In the genomic region with DNA sequence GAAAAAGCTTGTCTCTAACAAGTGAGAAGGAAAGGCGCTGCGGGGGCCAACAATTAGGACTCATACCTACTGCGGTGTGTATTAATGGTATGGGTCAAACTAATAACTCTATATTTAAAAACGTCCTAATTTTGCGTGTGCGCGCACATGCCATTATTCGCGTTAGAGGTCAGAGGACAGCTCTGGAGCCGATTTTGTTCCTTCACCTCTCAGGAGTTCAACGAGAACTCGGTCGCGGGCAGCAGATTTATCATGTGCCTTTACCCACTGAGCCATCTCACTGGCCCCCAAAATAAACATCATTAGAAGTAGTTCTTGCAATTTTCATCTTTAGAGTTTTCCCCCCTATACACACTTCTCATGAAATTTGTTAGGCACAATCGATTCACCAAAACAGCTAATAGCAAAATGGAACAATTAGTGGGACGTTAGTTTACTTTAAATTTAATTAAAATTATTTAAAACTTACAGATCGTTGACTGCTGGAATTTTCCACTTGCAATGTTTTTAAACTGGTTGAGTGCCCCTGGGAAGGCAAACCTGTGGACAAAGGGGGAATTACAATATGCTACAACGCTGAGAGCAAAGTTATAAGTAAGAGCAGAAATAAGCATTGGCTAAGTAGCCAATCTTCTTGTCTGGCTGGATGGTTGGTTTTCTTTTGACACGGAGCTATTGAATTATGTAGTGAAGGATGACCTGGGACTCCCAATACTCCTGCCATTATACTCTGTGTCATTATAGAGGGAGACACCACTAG, we compare ENCODE assay signal across 8 mouse cellular contexts. TPM values are rescaled to one million over a fixed set of nuclear protein-coding genes. Genes with fewer than 3 reads are reported as not detected.
A peak's percentile ranks its signal among the peaks of the same experiment; 100 is the strongest.
DNase-seq lines count a peak whose midpoint lies in the region; ATAC-seq and TF ChIP-seq lines count a peak whose summit lies in the region.

No protein-coding gene starts in this region.

- DNase-seq in cerebellum, adult 9-10 months: peak; percentile 59
- DNase-seq in cerebellum, postnatal 36 days: no peak
- DNase-seq in ES-E14 (ENCODE audit: low read depth, low spot score): no peak
- DNase-seq in kidney, adult 8-10 months: peak; percentile 21 to 27
- DNase-seq in mesoderm, embryonic 11.5 days (ENCODE audit: low read depth, low spot score): peak; percentile 17
- DNase-seq in T-cell, adult 2 months (ENCODE audit: low spot score): no peak
- DNase-seq in ovary, adult 18-20 months (ENCODE audit: low spot score): no peak

- peak overlapping the region; percentile 82; the same call in 1 of the 2 replicates for H3K27ac ChIP-seq in ES-E14 (ENCODE audit: insufficient read depth, low read depth, low read length, poor library complexity, severe bottlenecking)

- H3K4me1 ChIP-seq in ES-E14 (ENCODE audit: control insufficient read depth in 2 of 2, insufficient read depth in 2 of 2, low read length in 2 of 2, poor library complexity in 1 of 2): peaks cover 13 to 16% of the 10 kb centered on the region in 2 experiments

- peaks cover 10% of the 10 kb centered on the region for H3K36me3 ChIP-seq in ES-E14 (ENCODE audit: control insufficient read depth, insufficient read depth, low read length, poor library complexity, severe bottlenecking)

- H3K4me3 ChIP-seq in ES-E14 (ENCODE audit: insufficient read depth in 1 of 2, low read depth in 1 of 2, low read length in 2 of 2, poor library complexity in 1 of 2, severe bottlenecking in 1 of 2): peak overlapping the region; percentile 76 to 78

- no peaks in the 10 kb centered on the region for H3K9me3 ChIP-seq in ES-E14 (ENCODE audit: control insufficient read depth, insufficient read depth, low read depth, low read length)

- H3K9ac ChIP-seq in ES-E14 (ENCODE audit: insufficient read depth, low read depth, low read length, poor library complexity, severe bottlenecking): peak overlapping the region; percentile 80

- ATAC-seq in erythroblast, adult 5-6 weeks (replicated peaks; ENCODE audit: low FRiP score, poor library complexity, severe bottlenecking): peak; percentile 11; the same call in 1 of the 2 replicates

- in situ Hi-C loops in ES-E14 (cut with MboI; ENCODE audit: low sequenced_read_pairs in 2 of 2, unreplicated experiment in 2 of 2): no loop called here

TF ChIP-seq in ES-E14, 5 proteins besides CTCF, POLR2A, EP300 and RAD21:
- TF ChIP-seq ZC3H11A (IDR thresholded peaks at IDR 0.05; ENCODE audit: borderline replicate concordance, low read depth, low read length) (no peak), HCFC1 (IDR thresholded peaks at IDR 0.05; ENCODE audit: borderline replicate concordance, insufficient read depth, low read length) (no peak), CHD2 (IDR thresholded peaks at IDR 0.05; ENCODE audit: low read depth, low read length) (no peak), ZNF384 (IDR thresholded peaks at IDR 0.05; ENCODE audit: low read depth, low read length) (no peak), MAFK (IDR thresholded peaks at IDR 0.05; ENCODE audit: insufficient read depth, low read depth, low read length) (no peak)

RNA-seq across cellular contexts. Expression of a gene that starts 0.9 kb away (rescaled TPM):
- total RNA-seq in ES-E14 (2012; rRNA removed): 17.6 and 19.0 TPM in 2 replicates
- 11.1 and 11.3 TPM in 2 replicates for total RNA-seq in erythroblast, adult 5-6 weeks (2015; ENCODE audit: low replicate concordance)
- total RNA-seq in erythroblast, adult 5-6 weeks (2017; ENCODE audit: low replicate concordance): 5.6 and 12.5 TPM in 2 replicates

RNA-seq across cellular contexts. Expression of a gene that starts 1.0 kb away (rescaled TPM):
- 31.8 and 35.1 TPM in 2 replicates for total RNA-seq in ES-E14 (2012; rRNA removed)
- 8.2 and 37.7 TPM in 2 replicates for total RNA-seq in erythroblast, adult 5-6 weeks (2015; ENCODE audit: low replicate concordance)
- total RNA-seq in erythroblast, adult 5-6 weeks (2017; ENCODE audit: low replicate concordance): 5.7 and 18.2 TPM in 2 replicates

RNA-seq across cellular contexts. Expression of a gene that starts 45.3 kb away (rescaled TPM):
- 11.9 and 14.7 TPM in 2 replicates for total RNA-seq in ES-E14 (2012; rRNA removed)
- total RNA-seq in erythroblast, adult 5-6 weeks (2015; ENCODE audit: low replicate concordance): 4.4 and 4.8 TPM in 2 replicates
- total RNA-seq in erythroblast, adult 5-6 weeks (2017; ENCODE audit: low replicate concordance): 2.6 and 4.6 TPM in 2 replicates

RNA-seq across cellular contexts. Expression of a gene that starts 49.1 kb away (rescaled TPM):
- 0.22 and 0.32 TPM in 2 replicates for total RNA-seq in ES-E14 (2012; rRNA removed)
- not detected in 2 replicates for total RNA-seq in erythroblast, adult 5-6 weeks (2015; ENCODE audit: low replicate concordance)
- total RNA-seq in erythroblast, adult 5-6 weeks (2017; ENCODE audit: low replicate concordance): not detected in 2 replicates

Comparison
In these comparisons a context has a peak if more than half of its experiments do, and no peak if none do; other contexts are left out.
1. DNase-seq: peak in cerebellum, adult 9-10 months (single experiment), kidney, adult 8-10 months (2 of 2) and mesoderm, embryonic 11.5 days (single experiment); none in cerebellum, postnatal 36 days (0 of 2), ES-E14 (single experiment), T-cell, adult 2 months (single experiment) and ovary, adult 18-20 months (single experiment).